Mouse (Mus musculus) bone marrow, adult 2 months (tissue): ENCODE data around the gene Coa5.

Experiments used
- CTCF ChIP-seq: fragments of 200-500 bp; IDR thresholded peaks from 2 replicates; pipeline ENCODE4 v1.5.1; 2011; ENCODE audit warnings: low read length, control low read depth; ENCODE audit not compliant: control insufficient read depth, insufficient read depth
- POLR2A ChIP-seq: fragments of 200-500 bp; IDR thresholded peaks from 2 replicates; pipeline ENCODE4 v1.6.1; 2011; ENCODE audit warnings: low read depth, mild to moderate bottlenecking, control low read depth, low read length, borderline replicate concordance; ENCODE audit not compliant: control insufficient read depth

- TF ChIP-seq POLR2A, result no peak
- TF ChIP-seq CTCF, result no peak
Measured at GRCm38 (mm10) chr1:37428911-37429310, 992 bp downstream of the Coa5 start.
